Mouse (Mus musculus) forelimb bud, embryonic 11.5 days (tissue): ENCODE measurements around the gene Plppr1.
A peak's percentile ranks its signal among the peaks of the same experiment; 100 is the strongest.
"Not testable (repeated sequence)": the region's sequence is repeated elsewhere in the genome, so short reads cannot be mapped to it uniquely, and the experiment has no call there.

ENCODE experiments used
- DNase-seq: peaks from one replicate; pipeline ENCODE4 v3.0.0-alpha.2; 2012; ENCODE audit warnings: low read depth, low spot score

Plppr1 gene

GRCm38 (mm10) chr4:49232206-49233031, 173.3 kb downstream of the Plppr1 start:
- DNase-seq = peak; percentile 4

- DNase-seq = no peak
Measured at GRCm38 (mm10) chr4:49233032-49233406, 173.9 kb downstream of the Plppr1 start.

- no peak for DNase-seq
Measured at GRCm38 (mm10) chr4:49238111-49238510, 179.0 kb downstream of the Plppr1 start.

GRCm38 (mm10) chr4:49239451-49239850, 180.4 kb downstream of the Plppr1 start:
- no peak for DNase-seq

- no peak for DNase-seq
Measured at GRCm38 (mm10) chr4:49244791-49245190, 185.7 kb downstream of the Plppr1 start.

GRCm38 (mm10) chr4:49245274-49245673, 186.2 kb downstream of the Plppr1 start:
- DNase-seq = no peak

- peak; percentile 1 for DNase-seq
Measured at GRCm38 (mm10) chr4:49251262-49251661, 192.2 kb downstream of the Plppr1 start.

GRCm38 (mm10) chr4:49252169-49252568, 193.1 kb downstream of the Plppr1 start:
- DNase-seq = no peak

GRCm38 (mm10) chr4:49278515-49278914, 219.4 kb downstream of the Plppr1 start:
- DNase-seq = no peak

GRCm38 (mm10) chr4:49284692-49285291, 225.7 kb downstream of the Plppr1 start:
- no peak for DNase-seq

- peak; percentile 20 for DNase-seq
Measured at GRCm38 (mm10) chr4:49285340-49286196, 226.5 kb downstream of the Plppr1 start.

GRCm38 (mm10) chr4:49286197-49286492, 227.1 kb downstream of the Plppr1 start:
- DNase-seq = no peak

GRCm38 (mm10) chr4:49296434-49296833, 237.4 kb downstream of the Plppr1 start:
- no peak for DNase-seq

- DNase-seq = no peak
Measured at GRCm38 (mm10) chr4:49299576-49299975, 240.5 kb downstream of the Plppr1 start.

- peak; percentile 57 for DNase-seq
Measured at GRCm38 (mm10) chr4:49321903-49322635, 263.0 kb downstream of the Plppr1 start.

- not testable (repeated sequence) for DNase-seq
Measured at GRCm38 (mm10) chr4:49337949-49338348, 278.9 kb downstream of the Plppr1 start.

- DNase-seq = not testable (repeated sequence)
Measured at GRCm38 (mm10) chr4:49340091-49340490, 281.0 kb downstream of the Plppr1 start.

GRCm38 (mm10) chr4:49348001-49348400, 288.9 kb downstream of the Plppr1 start:
- not testable (repeated sequence) for DNase-seq

GRCm38 (mm10) chr4:49348677-49349076, 289.6 kb downstream of the Plppr1 start:
- DNase-seq = no peak

GRCm38 (mm10) chr4:49350470-49350869, 291.4 kb downstream of the Plppr1 start:
- no peak for DNase-seq

- no peak for DNase-seq
Measured at GRCm38 (mm10) chr4:49357097-49357496, 298.0 kb downstream of the Plppr1 start.

- DNase-seq = not testable (repeated sequence)
Measured at GRCm38 (mm10) chr4:49368046-49368445, 309.0 kb downstream of the Plppr1 start.
